Mouse (Mus musculus) heart, embryonic 13.5 days (tissue): ENCODE results near the gene Apobec3. TPM values are rescaled to one million over a fixed set of nuclear protein-coding genes. Genes with fewer than 3 reads are reported as not detected.
"Not testable (repeated sequence)": the region's sequence is repeated elsewhere in the genome, so short reads cannot be mapped to it uniquely, and the experiment has no call there.

Experiments used
- ATAC-seq: fragments of 200-750 bp; cut with Nextera tagmentation; 2 replicates; pipeline ENCODE4 v1.8.0; 2017; ENCODE audit warnings: moderate TSS enrichment; ENCODE audit not compliant: insufficient number of reproducible peaks, low FRiP score, low TSS enrichment; ENCODE audit errors: extremely low read depth
- H3K27ac ChIP-seq: fragments of 300-500 bp; sonication (generic); replicated peaks from 2 replicates; pipeline ENCODE4 v1.5.1; 2015; ENCODE audit warnings: moderate library complexity, mild to moderate bottlenecking, inconsistent platforms
- H3K27me3 ChIP-seq: fragments of 300-500 bp; sonication (generic); replicated peaks from 2 replicates; pipeline ENCODE4 v1.6.1; 2015; ENCODE audit warnings: mild to moderate bottlenecking, inconsistent platforms
- H3K36me3 ChIP-seq: fragments of 300-500 bp; sonication (generic); 2 replicates; pipeline ENCODE4 v1.6.1; 2015; ENCODE audit warnings: mild to moderate bottlenecking, inconsistent platforms
- H3K4me1 ChIP-seq: fragments of 300-500 bp; sonication (generic); 2 replicates; pipeline ENCODE4 v1.6.1; 2015; ENCODE audit warnings: inconsistent platforms
- H3K4me2 ChIP-seq: fragments of 300-500 bp; sonication (generic); 2 replicates; pipeline ENCODE4 v1.6.1; 2015; ENCODE audit warnings: inconsistent platforms, mild to moderate bottlenecking, moderate library complexity
- H3K4me3 ChIP-seq: fragments of 300-500 bp; sonication (generic); 2 replicates; pipeline ENCODE4 v1.5.1; 2015; ENCODE audit warnings: moderate library complexity, mild to moderate bottlenecking, inconsistent platforms
- H3K9ac ChIP-seq: fragments of 300-500 bp; sonication (generic); 2 replicates; pipeline ENCODE4 v1.6.1; 2015; ENCODE audit warnings: inconsistent platforms, mild to moderate bottlenecking, moderate library complexity
- H3K9me3 ChIP-seq: fragments of 300-500 bp; sonication (generic); 2 replicates; pipeline ENCODE4 v1.6.1; 2016; ENCODE audit warnings: inconsistent platforms
- WGBS: fragments of 180-500 bp; shearing (Covaris S2); methylation state at CpG from one replicate; pipeline ENCODE4 v1.1.7; 2015; ENCODE audit warnings: mixed read lengths; 5-methylcytosine and 5-hydroxymethylcytosine counted together
- polyA plus RNA-seq: library from polyadenylated mRNA; unstranded; fragments of >200 nt; fragmentation: Nextera tagmentation; extraction: Ambion mirVana; gene quantifications from 2 replicates; pipeline ENCODE4 v1.2.1, GENCODE M21; 2015

The Apobec3 gene
- polyA plus RNA-seq, 1 experiment from 2014 or later: 13.5 TPM

GRCm38 (mm10) chr15:79895221-79896079 is 4.0 kb downstream of the Apobec3 start:
- WGBS: 78% methylated on average over 11 of the region's 23 CpGs
- peaks cover 13% of the 10 kb centered on the region; the same call in 1 of the 2 replicates for H3K27me3 ChIP-seq
- H3K9ac ChIP-seq, H3K4me2 ChIP-seq, ATAC-seq, H3K27ac ChIP-seq, H3K9me3 ChIP-seq, H3K4me3 ChIP-seq: not testable (repeated sequence)
- H3K4me1 ChIP-seq: peaks cover 19% of the 10 kb centered on the region
- H3K36me3 ChIP-seq: peaks cover 14% of the 10 kb centered on the region

- no peak overlapping the region for H3K4me2 ChIP-seq
- no peak overlapping the region for H3K27ac ChIP-seq
- H3K9ac ChIP-seq: no peak overlapping the region
- ATAC-seq: no peak
- H3K36me3 ChIP-seq: peaks cover 14% of the 10 kb centered on the region
- peaks cover 13% of the 10 kb centered on the region for H3K4me1 ChIP-seq
- H3K27me3 ChIP-seq: peaks cover 9% of the 10 kb centered on the region; the same call in 1 of the 2 replicates
- WGBS: 74% methylated on average over 9 of the region's 9 CpGs
- H3K9me3 ChIP-seq: no peaks in the 10 kb centered on the region
- no peak overlapping the region for H3K4me3 ChIP-seq
These were observed 4.7 kb downstream of the Apobec3 start for GRCm38 (mm10) chr15:79896080-79896725.

- WGBS: 76% methylated on average over 5 of the region's 5 CpGs
- no peaks in the 10 kb centered on the region for H3K27me3 ChIP-seq
- H3K4me1 ChIP-seq: 0 out of 2 replicates have a peak, but pooled peaks cover under 1% of the 10 kb centered on the region
- no peak overlapping the region for H3K9ac ChIP-seq
- H3K27ac ChIP-seq: no peak overlapping the region
- H3K4me3 ChIP-seq: no peak overlapping the region
- no peak for ATAC-seq
- no peaks in the 10 kb centered on the region for H3K9me3 ChIP-seq
- no peak overlapping the region for H3K4me2 ChIP-seq
- H3K36me3 ChIP-seq: peaks cover 14% of the 10 kb centered on the region
These were observed 7.5 kb downstream of the Apobec3 start for GRCm38 (mm10) chr15:79898988-79899387.

- Histone ChIP-seq H3K27me3 (no peaks in the 10 kb centered on the region), H3K9ac (no peak overlapping the region), H3K4me3 (no peak overlapping the region), H3K27ac (no peak overlapping the region), H3K4me1 (no peaks in the 10 kb centered on the region), H3K36me3 (peaks cover 14% of the 10 kb centered on the region), H3K9me3 (no peaks in the 10 kb centered on the region), H3K4me2 (no peak overlapping the region)
- ATAC-seq: no peak
- WGBS: 66% methylated on average over 6 of the region's 6 CpGs
These were observed 8.5 kb downstream of the Apobec3 start for GRCm38 (mm10) chr15:79899828-79900510.

GRCm38 (mm10) chr15:79900751-79901150 is 9.3 kb downstream of the Apobec3 start:
- 63% methylated on average over 7 of the region's 7 CpGs for WGBS
- peaks cover 18% of the 10 kb centered on the region for H3K36me3 ChIP-seq
- no peak overlapping the region for H3K9ac ChIP-seq
- H3K27ac ChIP-seq: no peak overlapping the region
- no peaks in the 10 kb centered on the region for H3K9me3 ChIP-seq
- H3K4me3 ChIP-seq: no peak overlapping the region
- no peaks in the 10 kb centered on the region for H3K4me1 ChIP-seq
- H3K4me2 ChIP-seq: no peak overlapping the region
- no peaks in the 10 kb centered on the region for H3K27me3 ChIP-seq
- ATAC-seq: no peak

- H3K36me3 ChIP-seq: peaks cover 24% of the 10 kb centered on the region
- no peak overlapping the region for H3K4me2 ChIP-seq
- H3K4me1 ChIP-seq: no peaks in the 10 kb centered on the region
- no peaks in the 10 kb centered on the region for H3K9me3 ChIP-seq
- 87% methylated on average over 2 of the region's 2 CpGs for WGBS
- no peak overlapping the region for H3K4me3 ChIP-seq
- no peak overlapping the region for H3K9ac ChIP-seq
- no peak overlapping the region for H3K27ac ChIP-seq
- ATAC-seq: no peak
- H3K27me3 ChIP-seq: peaks cover 1% of the 10 kb centered on the region; the same call in 1 of the 2 replicates
These were observed 9.9 kb downstream of the Apobec3 start for GRCm38 (mm10) chr15:79901399-79901798.

- H3K9ac ChIP-seq, H3K4me1 ChIP-seq, H3K4me2 ChIP-seq, ATAC-seq, H3K27ac ChIP-seq, H3K4me3 ChIP-seq, H3K27me3 ChIP-seq, H3K9me3 ChIP-seq: not testable (repeated sequence)
- WGBS: 94% methylated on average over 8 of the region's 8 CpGs
- peaks cover 35% of the 10 kb centered on the region for H3K36me3 ChIP-seq
These were observed 11.6 kb downstream of the Apobec3 start for GRCm38 (mm10) chr15:79903081-79903480.

GRCm38 (mm10) chr15:79903963-79904362 is 12.5 kb downstream of the Apobec3 start:
- H3K9me3 ChIP-seq: no peaks in the 10 kb centered on the region
- no peak overlapping the region for H3K9ac ChIP-seq
- peaks cover 28% of the 10 kb centered on the region for H3K36me3 ChIP-seq
- no peak overlapping the region for H3K4me3 ChIP-seq
- H3K27ac ChIP-seq: no peak overlapping the region
- peaks cover 8% of the 10 kb centered on the region; the same call in 1 of the 2 replicates for H3K27me3 ChIP-seq
- H3K4me2 ChIP-seq: no peak overlapping the region
- no peaks in the 10 kb centered on the region for H3K4me1 ChIP-seq
- ATAC-seq: no peak

- WGBS: 84% methylated on average over 11 of the region's 11 CpGs
- H3K36me3 ChIP-seq: peaks cover 27% of the 10 kb centered on the region
- not testable (repeated sequence) for ATAC-seq, H3K27ac ChIP-seq, H3K4me2 ChIP-seq, H3K4me1 ChIP-seq, H3K4me3 ChIP-seq, H3K9me3 ChIP-seq, H3K27me3 ChIP-seq, H3K9ac ChIP-seq
These were observed 13.2 kb downstream of the Apobec3 start for GRCm38 (mm10) chr15:79904678-79905077.

- no peak overlapping the region for H3K4me2 ChIP-seq
- 74% methylated on average over 12 of the region's 12 CpGs for WGBS
These were observed 13.8 kb downstream of the Apobec3 start for GRCm38 (mm10) chr15:79905211-79905610.

GRCm38 (mm10) chr15:79906855-79907254 is 15.4 kb downstream of the Apobec3 start:
- H3K4me3 ChIP-seq: no peak overlapping the region
- no peak overlapping the region for H3K4me2 ChIP-seq
- no peak for ATAC-seq
- no peaks in the 10 kb centered on the region for H3K4me1 ChIP-seq
- no peak overlapping the region for H3K27ac ChIP-seq
- H3K9me3 ChIP-seq: no peaks in the 10 kb centered on the region
- WGBS: 40% methylated on average over 14 of the region's 14 CpGs
- peaks cover 8% of the 10 kb centered on the region; the same call in 1 of the 2 replicates for H3K27me3 ChIP-seq
- no peak overlapping the region for H3K9ac ChIP-seq
- H3K36me3 ChIP-seq: peaks cover 27% of the 10 kb centered on the region

More at GRCm38 (mm10) chr15:79905211-79905610, 13.8 kb downstream of the Apobec3 start:
- Histone ChIP-seq H3K9me3 (no peaks in the 10 kb centered on the region), H3K27me3 (peaks cover 8% of the 10 kb centered on the region; the same call in 1 of the 2 replicates), H3K4me3 (no peak overlapping the region), H3K4me1 (no peaks in the 10 kb centered on the region), H3K27ac (no peak overlapping the region), H3K36me3 (peaks cover 27% of the 10 kb centered on the region), H3K9ac (no peak overlapping the region)
- no peak for ATAC-seq
